Mouse (Mus musculus) lung, postnatal 0 days (tissue): ENCODE measurements around the gene Arhgap29. TPM values are rescaled to one million over a fixed set of nuclear protein-coding genes. Genes with fewer than 3 reads are reported as not detected.
A peak's percentile ranks its signal among the peaks of the same experiment; 100 is the strongest.

Experiments
- ATAC-seq: fragments of 200-750 bp; cut with Nextera tagmentation; 2 replicates; pipeline ENCODE4 v1.8.0; 2017; ENCODE audit warnings: moderate library complexity
- DNase-seq: peaks from one replicate; pipeline ENCODE4 v3.0.0-alpha.2; 2016; ENCODE audit warnings: low spot score
- H3K27ac ChIP-seq: fragments of 300-500 bp; sonication (generic); 2 replicates; pipeline ENCODE4 v1.5.1; 2014; ENCODE audit warnings: antibody characterized with exemption, mild to moderate bottlenecking, low read length, mixed read lengths
- H3K27me3 ChIP-seq: fragments of 300-500 bp; sonication (generic); replicated peaks from 2 replicates; pipeline ENCODE4 v1.6.1; 2014; ENCODE audit warnings: low read length, mixed read lengths; ENCODE audit not compliant: insufficient read depth
- H3K36me3 ChIP-seq: fragments of 300-500 bp; sonication (generic); 2 replicates; pipeline ENCODE4 v1.6.1; 2014; ENCODE audit warnings: low read length, mixed read lengths; ENCODE audit not compliant: insufficient read depth
- H3K4me1 ChIP-seq: fragments of 300-500 bp; sonication (generic); 2 replicates; pipeline ENCODE4 v1.6.1; 2014; ENCODE audit warnings: antibody characterized with exemption, low read depth, low read length, mixed read lengths; ENCODE audit not compliant: insufficient read depth
- H3K4me2 ChIP-seq: fragments of 300-500 bp; sonication (generic); replicated peaks from 2 replicates; pipeline ENCODE4 v1.6.1; 2014; ENCODE audit warnings: low read depth, mild to moderate bottlenecking, low read length, moderate library complexity, mixed read lengths
- H3K4me3 ChIP-seq: fragments of 300-500 bp; sonication (generic); 2 replicates; pipeline ENCODE4 v1.5.1; 2014; ENCODE audit warnings: low read depth, low read length
- H3K9ac ChIP-seq: fragments of 300-500 bp; sonication (generic); replicated peaks from 2 replicates; pipeline ENCODE4 v1.6.1; 2014; ENCODE audit warnings: low read depth, mild to moderate bottlenecking
- H3K9me3 ChIP-seq: fragments of 300-500 bp; sonication (generic); 2 replicates; pipeline ENCODE4 v1.6.1; 2016; ENCODE audit warnings: low read length, mixed read lengths
- CTCF ChIP-seq: IDR thresholded peaks from 2 replicates; pipeline ENCODE4 v1.5.1; 2016; ENCODE audit warnings: antibody characterized with exemption, mild to moderate bottlenecking
- EP300 ChIP-seq: IDR thresholded peaks from 2 replicates; pipeline ENCODE4 v1.6.1; 2016; ENCODE audit warnings: antibody characterized with exemption, mild to moderate bottlenecking, control low read depth
- WGBS: fragments of 180-500 bp; shearing (Covaris S2); extraction: QIAGEN DNeasy Blood & Tissue Kit; methylation state at CpG from one replicate; pipeline ENCODE4 v1.1.7; 2014; 5-methylcytosine and 5-hydroxymethylcytosine counted together
- polyA plus RNA-seq: library from polyadenylated mRNA; unstranded; fragments of >200 nt; fragmentation: Nextera tagmentation; extraction: Ambion mirVana; gene quantifications from 2 replicates; pipeline ENCODE4 v1.2.1, GENCODE M21; 2015

The Arhgap29 gene
- polyA plus RNA-seq, 1 experiment from 2014 or later: 56.8 TPM

GRCm38 (mm10) chr3:121956789-121957188 is 4.4 kb downstream of the Arhgap29 start:
- no peak for ATAC-seq
- H3K9ac ChIP-seq: no peak overlapping the region
- no peak for DNase-seq
- H3K4me1 ChIP-seq: no peaks in the 10 kb centered on the region
- TF ChIP-seq CTCF (peak; percentile 55), EP300 (no peak)
- no peak overlapping the region for H3K27ac ChIP-seq
- H3K27me3 ChIP-seq: no peaks in the 10 kb centered on the region
- H3K4me3 ChIP-seq: no peak overlapping the region
- no peak overlapping the region for H3K4me2 ChIP-seq
- WGBS: 84% methylated on average over 7 of the region's 7 CpGs
- no peaks in the 10 kb centered on the region for H3K36me3 ChIP-seq
- H3K9me3 ChIP-seq: no peaks in the 10 kb centered on the region

DNA sequence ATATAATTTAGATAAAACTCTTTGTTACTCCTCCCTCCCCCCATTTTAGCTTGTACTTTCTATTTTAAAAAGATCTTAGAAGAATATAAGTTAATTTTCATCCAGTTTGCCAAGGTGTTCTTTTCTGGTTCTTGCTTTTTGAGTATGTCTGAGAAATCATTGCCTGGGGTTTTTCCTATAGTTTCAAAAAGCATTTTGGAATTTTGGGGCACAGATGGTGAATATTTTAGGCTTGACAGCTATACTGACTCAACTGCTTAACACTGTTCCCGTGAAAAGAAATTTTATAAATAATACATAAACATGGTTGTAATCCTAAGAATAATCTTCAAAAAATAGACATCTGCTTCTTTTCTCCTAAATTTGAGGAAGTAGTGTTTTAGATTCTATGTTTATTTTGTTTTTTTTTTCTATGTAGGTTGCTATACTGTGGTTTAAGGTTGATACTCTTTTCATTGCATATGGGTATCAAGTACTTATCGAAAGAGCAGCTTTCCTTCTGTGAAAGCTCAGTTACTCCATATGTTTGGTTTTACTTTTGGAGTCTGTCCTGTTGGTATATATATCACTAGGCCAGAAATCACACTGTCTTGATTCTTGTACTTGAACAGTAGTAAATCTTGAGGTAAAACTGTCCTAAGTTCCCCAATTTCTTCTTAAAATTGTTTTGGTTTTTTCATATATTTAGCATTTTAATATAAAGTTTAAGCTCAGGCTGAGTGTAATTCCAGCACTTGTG is 5.4 kb downstream of the Arhgap29 start:
- Histone ChIP-seq H3K9ac (no peak overlapping the region), H3K27me3 (no peaks in the 10 kb centered on the region), H3K4me1 (no peaks in the 10 kb centered on the region), H3K4me2 (no peak overlapping the region), H3K36me3 (no peaks in the 10 kb centered on the region), H3K9me3 (no peaks in the 10 kb centered on the region), H3K4me3 (no peak overlapping the region), H3K27ac (no peak overlapping the region)
- TF ChIP-seq EP300: no peak
- no peak for TF ChIP-seq CTCF
- DNase-seq: no peak
- no peak for ATAC-seq
- WGBS: 76% methylated on average over 2 of the region's 2 CpGs

DNA sequence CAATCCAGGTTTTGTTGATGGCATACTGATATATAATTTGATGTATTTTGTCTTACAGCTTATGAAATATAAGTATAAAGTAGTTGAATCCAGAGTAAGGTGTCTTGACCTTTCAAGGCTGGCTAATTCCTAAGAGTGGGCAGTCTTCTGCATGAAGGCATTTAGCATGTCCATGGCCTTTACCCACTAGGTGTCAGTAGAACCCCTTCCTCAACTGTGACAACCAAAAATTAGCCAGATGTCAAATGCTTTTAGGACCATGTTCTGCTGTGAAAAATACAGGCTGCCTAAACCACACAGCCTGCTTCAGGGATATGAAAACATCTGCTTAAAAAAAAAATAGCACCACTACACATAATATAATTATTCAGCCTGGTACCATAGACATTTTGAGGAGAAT is 11.8 kb downstream of the Arhgap29 start:
- no peak for ATAC-seq
- DNase-seq: peak; percentile 72
- H3K9ac ChIP-seq: no peak overlapping the region
- no peak overlapping the region for H3K27ac ChIP-seq
- H3K4me2 ChIP-seq: no peak overlapping the region
- no peaks in the 10 kb centered on the region for H3K9me3 ChIP-seq
- no peaks in the 10 kb centered on the region for H3K27me3 ChIP-seq
- H3K36me3 ChIP-seq: no peaks in the 10 kb centered on the region
- no peaks in the 10 kb centered on the region for H3K4me1 ChIP-seq
- no peak overlapping the region for H3K4me3 ChIP-seq
- TF ChIP-seq CTCF: peak; percentile 78
- TF ChIP-seq EP300: 0 out of 2 replicates have a peak, but pooled peaks have one; percentile 17

GRCm38 (mm10) chr3:121967681-121968476 is 15.5 kb downstream of the Arhgap29 start:
- peak; percentile 100 for ATAC-seq
- 1% methylated on average over 33 of the region's 33 CpGs for WGBS
- Histone ChIP-seq H3K4me1 (peaks cover 4% of the 10 kb centered on the region; the same call in 1 of the 2 replicates), H3K4me2 (peak overlapping the region; percentile 69), H3K36me3 (no peaks in the 10 kb centered on the region), H3K27ac (peak overlapping the region; percentile 64), H3K9me3 (no peaks in the 10 kb centered on the region), H3K4me3 (peak overlapping the region; percentile 61), H3K9ac (peak overlapping the region; percentile 51), H3K27me3 (no peaks in the 10 kb centered on the region)
- peak; percentile 21; the same call in 1 of the 2 replicates for TF ChIP-seq CTCF
- no peak for TF ChIP-seq EP300
- DNase-seq: peak; percentile 93

DNA sequence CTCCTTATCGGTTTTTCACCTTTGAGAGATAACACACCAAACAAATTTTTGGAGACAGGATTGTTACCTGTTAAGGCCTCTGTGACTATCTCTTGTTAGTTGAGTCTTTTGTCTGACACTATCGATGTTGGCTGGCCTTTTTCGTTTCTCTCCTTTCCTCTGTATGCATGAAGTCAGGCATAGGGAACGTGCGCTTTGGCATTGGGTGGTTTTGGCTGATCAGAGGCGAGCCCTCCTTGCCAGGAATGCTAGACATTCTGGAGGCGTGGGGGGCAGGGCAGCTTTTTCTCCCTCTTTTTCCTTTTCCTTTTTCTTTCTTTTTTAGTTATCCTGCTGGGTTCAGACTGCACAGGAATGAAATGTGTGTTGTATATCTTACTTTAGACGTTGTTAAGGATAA is 16.3 kb downstream of the Arhgap29 start:
- 5% methylated on average over 8 of the region's 8 CpGs for WGBS
- no peak for ATAC-seq
- TF ChIP-seq CTCF (no peak), EP300 (0 out of 2 replicates have a peak, but pooled peaks have one; percentile 21)
- H3K4me2 ChIP-seq: peak overlapping the region; percentile 69
- H3K9me3 ChIP-seq: no peaks in the 10 kb centered on the region
- peak; percentile 60 for DNase-seq
- peak overlapping the region; percentile 61 for H3K4me3 ChIP-seq
- peak overlapping the region; percentile 51 for H3K9ac ChIP-seq
- peaks cover 4% of the 10 kb centered on the region; the same call in 1 of the 2 replicates for H3K4me1 ChIP-seq
- H3K27ac ChIP-seq: peak overlapping the region; percentile 64; the same call in 1 of the 2 replicates
- H3K27me3 ChIP-seq: no peaks in the 10 kb centered on the region
- H3K36me3 ChIP-seq: no peaks in the 10 kb centered on the region

DNA sequence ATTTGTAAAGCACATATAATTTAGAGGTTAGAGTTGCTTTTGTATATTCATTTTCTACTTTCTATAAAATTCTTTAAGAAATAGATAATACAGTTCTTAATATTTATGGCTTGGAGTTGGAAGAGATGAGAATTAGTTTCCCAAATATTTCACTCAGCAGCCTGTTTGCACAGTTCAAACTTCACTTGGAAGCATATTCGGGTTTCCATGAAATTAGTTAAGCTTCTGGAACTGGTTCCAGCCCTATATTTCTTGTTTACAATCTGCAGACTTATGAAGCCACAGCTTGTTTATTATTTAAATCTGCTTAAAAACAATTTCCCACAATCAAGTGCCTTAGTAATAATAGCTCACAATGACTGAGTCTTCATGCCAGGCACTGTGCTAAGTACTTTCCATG is 17.1 kb downstream of the Arhgap29 start:
- peak overlapping the region; percentile 61 for H3K4me3 ChIP-seq
- H3K27me3 ChIP-seq: no peaks in the 10 kb centered on the region
- peak overlapping the region; percentile 69 for H3K4me2 ChIP-seq
- ATAC-seq: no peak
- H3K4me1 ChIP-seq: peaks cover 4% of the 10 kb centered on the region; the same call in 1 of the 2 replicates
- H3K36me3 ChIP-seq: no peaks in the 10 kb centered on the region
- no peak overlapping the region for H3K27ac ChIP-seq
- H3K9ac ChIP-seq: peak overlapping the region; percentile 30; the same call in 1 of the 2 replicates
- WGBS: 18% methylated on average over 1 of the region's 1 CpGs
- no peak for DNase-seq
- H3K9me3 ChIP-seq: no peaks in the 10 kb centered on the region
- TF ChIP-seq CTCF: no peak
- TF ChIP-seq EP300: no peak
